Mouse (Mus musculus): ENCODE results near the gene Ccdc12. TPM values are rescaled to one million over a fixed set of nuclear protein-coding genes. Genes with fewer than 3 reads are reported as not detected.

The Ccdc12 gene
- polyA plus RNA-seq, 1 experiment = 143 TPM

DNA sequence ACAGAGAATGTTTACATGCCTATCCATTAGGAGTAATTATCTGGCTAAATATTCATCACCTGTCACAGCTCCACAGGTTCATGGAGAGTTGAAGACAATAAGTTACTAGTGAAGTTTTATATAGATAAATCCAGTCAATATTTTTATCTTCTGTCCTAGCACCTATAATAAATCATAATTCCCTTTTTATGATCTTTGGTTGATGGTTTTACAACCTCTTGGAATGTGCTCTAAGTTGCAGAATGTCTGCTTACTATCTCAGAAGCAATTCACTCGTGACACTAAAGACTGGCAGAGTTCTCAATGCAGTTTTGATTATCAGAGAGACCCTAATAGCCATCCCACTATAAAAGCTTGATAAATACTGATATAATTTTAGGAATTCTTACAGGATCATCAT is 57.1 kb downstream of the Ccdc12 start:
- no peak overlapping the region for H3K27ac ChIP-seq (ENCODE audit: insufficient read depth, low read depth, low read length)
- peaks cover 10% of the 10 kb centered on the region for H3K4me1 ChIP-seq (ENCODE audit: control insufficient read depth, insufficient read depth, low read length)
- no peak for TF ChIP-seq POLR2A (IDR thresholded peaks at IDR 0.05; ENCODE audit: borderline replicate concordance, low read depth, low read length)
- TF ChIP-seq CTCF (IDR thresholded peaks at IDR 0.05; ENCODE audit: low read depth, low read length) = no peak
- no peak overlapping the region for H3K4me3 ChIP-seq (ENCODE audit: insufficient read depth, low read length)

DNA sequence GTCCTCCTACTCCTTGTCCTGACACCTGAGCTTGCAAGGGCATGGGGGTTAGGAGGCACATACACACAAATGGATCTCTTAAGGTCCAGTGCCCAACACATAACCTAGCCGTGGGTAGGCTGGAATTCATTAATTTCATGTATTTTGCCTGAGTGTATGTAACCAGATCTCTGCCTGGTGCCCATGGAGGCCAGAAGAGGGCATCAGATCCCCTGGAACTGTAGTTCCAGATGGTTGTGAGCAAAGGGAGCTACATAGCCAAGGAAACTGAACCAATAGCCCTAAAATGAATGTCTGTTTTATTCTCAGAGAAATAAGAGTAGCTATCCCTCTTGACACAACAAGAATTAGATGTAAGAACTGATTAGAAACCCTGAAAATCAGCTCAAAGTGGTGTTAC is 59.1 kb downstream of the Ccdc12 start:
- TF ChIP-seq CTCF (IDR thresholded peaks at IDR 0.05; ENCODE audit: low read depth, low read length) (no peak; the same call in 1 of the 2 replicates), POLR2A (IDR thresholded peaks at IDR 0.05; ENCODE audit: borderline replicate concordance, low read depth, low read length) (no peak)
- Histone ChIP-seq H3K4me1 (ENCODE audit: control insufficient read depth, insufficient read depth, low read length) (peaks cover 4% of the 10 kb centered on the region), H3K4me3 (ENCODE audit: insufficient read depth, low read length) (no peak overlapping the region), H3K27ac (ENCODE audit: insufficient read depth, low read depth, low read length) (no peak overlapping the region)

DNA sequence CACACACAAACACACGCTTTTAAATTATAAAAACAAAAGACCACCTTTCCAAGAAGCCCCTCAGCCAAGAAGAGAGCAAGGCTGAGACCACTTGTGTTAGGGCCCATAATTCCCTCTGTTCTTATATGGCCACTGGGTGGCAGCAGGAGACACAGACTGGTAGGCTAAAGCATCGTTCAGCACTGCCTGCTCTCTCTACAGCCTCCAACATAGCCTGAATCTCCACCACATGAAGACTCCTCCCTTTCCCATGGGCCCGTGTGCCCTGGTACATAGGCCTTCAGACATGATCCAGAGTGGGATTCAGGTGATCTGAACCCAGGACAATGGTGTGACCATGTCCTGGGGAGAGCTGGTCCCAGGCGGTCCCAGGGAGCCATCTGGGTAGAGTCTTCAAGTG is 60.5 kb downstream of the Ccdc12 start:
- Histone ChIP-seq H3K27ac (ENCODE audit: insufficient read depth, low read depth, low read length) (no peak overlapping the region), H3K4me3 (ENCODE audit: insufficient read depth, low read length) (no peak overlapping the region), H3K4me1 (ENCODE audit: control insufficient read depth, insufficient read depth, low read length) (no peaks in the 10 kb centered on the region)
- TF ChIP-seq POLR2A (IDR thresholded peaks at IDR 0.05; ENCODE audit: borderline replicate concordance, low read depth, low read length) (no peak), CTCF (IDR thresholded peaks at IDR 0.05; ENCODE audit: low read depth, low read length) (no peak)

DNA sequence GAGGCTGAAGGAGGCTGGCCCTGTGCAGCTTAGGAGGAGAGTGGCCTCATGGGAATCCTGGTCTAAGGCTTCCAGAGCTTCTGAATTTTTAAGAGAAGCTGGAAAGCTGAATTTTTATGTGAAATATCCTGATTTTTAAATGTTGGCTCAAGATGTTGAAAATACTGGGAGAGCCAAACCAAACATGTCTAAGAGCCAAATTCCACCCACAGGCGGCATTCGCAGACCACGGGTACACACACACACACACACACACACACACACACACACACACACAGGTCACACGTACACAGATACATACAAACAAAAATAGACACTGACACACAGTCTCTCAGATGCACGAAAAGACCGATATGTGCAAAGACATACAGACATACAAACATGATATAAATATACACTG is 61.8 kb downstream of the Ccdc12 start:
- no peaks in the 10 kb centered on the region for H3K4me1 ChIP-seq (ENCODE audit: control insufficient read depth, insufficient read depth, low read length)
- no peak overlapping the region for H3K4me3 ChIP-seq (ENCODE audit: insufficient read depth, low read length)
- TF ChIP-seq CTCF (IDR thresholded peaks at IDR 0.05; ENCODE audit: low read depth, low read length) (no peak), POLR2A (IDR thresholded peaks at IDR 0.05; ENCODE audit: borderline replicate concordance, low read depth, low read length) (no peak)
- no peak overlapping the region for H3K27ac ChIP-seq (ENCODE audit: insufficient read depth, low read depth, low read length)

DNA sequence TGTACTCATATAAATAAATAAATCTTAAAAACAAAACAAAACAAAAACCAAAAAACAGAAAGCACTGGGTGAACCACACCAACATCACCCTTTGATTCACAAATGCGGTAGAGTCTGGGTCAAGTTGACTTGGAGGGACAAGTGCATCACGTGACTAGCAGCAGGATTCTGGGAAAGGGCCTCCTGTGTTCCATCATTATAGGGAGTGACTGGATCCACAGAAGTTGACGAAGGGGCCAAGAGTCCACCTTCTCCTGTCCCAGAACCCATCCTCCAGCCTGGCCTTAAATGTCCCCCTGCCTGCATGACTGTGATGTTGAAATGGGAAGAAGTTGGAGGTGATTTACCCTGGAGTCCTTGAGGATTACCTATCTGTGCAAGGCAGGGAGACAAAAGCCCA is 62.5 kb downstream of the Ccdc12 start:
- Histone ChIP-seq H3K4me3 (ENCODE audit: insufficient read depth, low read length) (no peak overlapping the region), H3K27ac (ENCODE audit: insufficient read depth, low read depth, low read length) (no peak overlapping the region)

DNA sequence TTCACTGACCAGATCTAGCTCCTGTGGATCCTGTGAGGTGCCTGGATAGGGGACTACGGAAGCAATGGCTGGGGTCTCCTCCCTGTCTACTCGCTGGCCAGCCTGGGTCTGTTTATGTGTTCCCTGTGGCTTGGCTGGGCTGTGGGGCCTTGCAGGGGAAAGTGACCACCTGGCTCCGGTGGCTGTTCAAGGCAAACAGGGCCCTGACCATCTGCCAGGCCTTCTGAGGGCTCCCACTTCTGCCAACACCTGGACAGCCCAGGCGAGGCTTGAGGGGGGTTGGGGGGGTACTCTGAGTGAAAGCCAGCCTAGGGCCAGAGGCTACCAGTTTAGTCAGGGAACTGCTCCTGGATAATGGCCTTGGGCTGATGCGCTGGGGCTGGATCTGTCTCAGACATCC is 63.7 kb downstream of the Ccdc12 start:
- H3K27ac ChIP-seq (ENCODE audit: insufficient read depth, low read depth, low read length) = no peak overlapping the region
- TF ChIP-seq CTCF (IDR thresholded peaks at IDR 0.05; ENCODE audit: low read depth, low read length) (no peak), POLR2A (IDR thresholded peaks at IDR 0.05; ENCODE audit: borderline replicate concordance, low read depth, low read length) (no peak)
- no peaks in the 10 kb centered on the region for H3K4me1 ChIP-seq (ENCODE audit: control insufficient read depth, insufficient read depth, low read length)
- H3K4me3 ChIP-seq (ENCODE audit: insufficient read depth, low read length) = no peak overlapping the region

More for the DNA sequence above, 62.5 kb downstream of the Ccdc12 start:
- no peaks in the 10 kb centered on the region for H3K4me1 ChIP-seq (ENCODE audit: control insufficient read depth, insufficient read depth, low read length)
- TF ChIP-seq POLR2A (IDR thresholded peaks at IDR 0.05; ENCODE audit: borderline replicate concordance, low read depth, low read length) (no peak), CTCF (IDR thresholded peaks at IDR 0.05; ENCODE audit: low read depth, low read length) (no peak)

DNA sequence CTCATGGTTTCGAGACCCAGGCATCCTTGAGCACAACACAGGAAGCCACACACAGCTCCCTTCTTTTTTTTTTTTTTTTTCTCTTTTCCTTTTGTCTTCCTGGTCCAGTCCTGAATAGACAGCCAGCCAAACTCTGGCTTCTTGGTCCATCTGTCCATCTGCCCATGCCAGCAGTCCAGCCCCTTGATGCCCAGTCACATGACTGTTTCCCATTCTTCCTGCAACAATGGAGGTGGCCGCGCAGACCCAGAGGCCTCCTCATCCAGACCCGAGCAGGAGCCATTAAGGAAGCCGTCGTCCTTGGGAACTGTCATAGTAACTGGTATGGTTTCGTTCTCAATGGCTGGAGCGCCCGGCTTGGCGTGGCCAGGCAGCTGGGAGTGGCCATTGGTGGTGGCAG is 65.8 kb downstream of the Ccdc12 start:
- TF ChIP-seq CTCF (IDR thresholded peaks at IDR 0.05; ENCODE audit: low read depth, low read length) (no peak), POLR2A (IDR thresholded peaks at IDR 0.05; ENCODE audit: borderline replicate concordance, low read depth, low read length) (no peak)
- H3K4me3 ChIP-seq (ENCODE audit: insufficient read depth, low read length) = no peak overlapping the region
- H3K27ac ChIP-seq (ENCODE audit: insufficient read depth, low read depth, low read length) = no peak overlapping the region
- no peaks in the 10 kb centered on the region for H3K4me1 ChIP-seq (ENCODE audit: control insufficient read depth, insufficient read depth, low read length)

DNA sequence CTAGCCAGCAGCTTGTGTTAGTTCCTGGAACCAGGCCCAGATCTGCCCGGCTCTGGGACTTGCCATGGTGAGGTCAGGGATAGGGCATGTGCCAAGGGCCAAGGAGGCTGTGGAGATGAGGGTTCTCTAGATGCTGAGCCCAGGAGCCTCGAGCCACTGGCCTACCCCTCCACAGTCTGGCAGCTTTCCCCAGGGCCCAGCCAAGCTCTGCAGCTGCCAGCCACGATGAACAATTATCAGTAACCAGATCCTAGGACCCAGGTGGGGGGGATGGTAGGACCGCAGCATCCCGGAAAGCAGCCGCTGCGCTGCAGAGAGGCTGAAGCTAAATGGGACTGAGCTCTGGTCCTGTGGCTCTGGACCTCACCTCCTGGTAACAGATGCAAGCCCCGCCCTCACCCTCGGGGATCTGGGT is 69.4 kb downstream of the Ccdc12 start:
- Histone ChIP-seq H3K4me3 (ENCODE audit: insufficient read depth, low read length) (no peak overlapping the region), H3K27ac (ENCODE audit: insufficient read depth, low read depth, low read length) (no peak overlapping the region), H3K4me1 (ENCODE audit: control insufficient read depth, insufficient read depth, low read length) (no peaks in the 10 kb centered on the region)
- no peak for TF ChIP-seq CTCF (IDR thresholded peaks at IDR 0.05; ENCODE audit: low read depth, low read length)
- TF ChIP-seq POLR2A (IDR thresholded peaks at IDR 0.05; ENCODE audit: borderline replicate concordance, low read depth, low read length) = no peak

DNA sequence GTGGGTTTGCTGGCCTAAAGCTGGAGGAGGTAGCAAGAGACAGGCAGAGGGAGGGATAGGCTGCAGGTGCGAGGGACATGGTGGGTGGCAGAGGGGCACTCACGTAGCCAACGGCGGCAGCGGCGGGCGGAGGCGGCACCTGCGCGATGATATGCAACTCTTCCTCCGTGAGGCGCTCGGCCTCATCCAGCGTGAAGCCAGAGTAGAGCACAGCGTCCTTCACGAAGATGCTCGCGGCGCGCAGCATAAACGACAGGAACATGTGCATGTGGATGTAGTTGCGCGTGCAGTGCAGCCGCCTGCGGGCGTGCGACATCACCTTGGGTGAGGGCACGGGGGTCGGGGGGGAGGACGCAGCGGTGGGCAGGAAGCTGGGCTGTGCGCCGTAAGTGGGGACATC is 70.6 kb downstream of the Ccdc12 start:
- no peak for TF ChIP-seq POLR2A (IDR thresholded peaks at IDR 0.05; ENCODE audit: borderline replicate concordance, low read depth, low read length)
- TF ChIP-seq CTCF (IDR thresholded peaks at IDR 0.05; ENCODE audit: low read depth, low read length) = no peak
- no peak overlapping the region for H3K4me3 ChIP-seq (ENCODE audit: insufficient read depth, low read length)
- no peaks in the 10 kb centered on the region for H3K4me1 ChIP-seq (ENCODE audit: control insufficient read depth, insufficient read depth, low read length)
- H3K27ac ChIP-seq (ENCODE audit: insufficient read depth, low read depth, low read length) = no peak overlapping the region

DNA sequence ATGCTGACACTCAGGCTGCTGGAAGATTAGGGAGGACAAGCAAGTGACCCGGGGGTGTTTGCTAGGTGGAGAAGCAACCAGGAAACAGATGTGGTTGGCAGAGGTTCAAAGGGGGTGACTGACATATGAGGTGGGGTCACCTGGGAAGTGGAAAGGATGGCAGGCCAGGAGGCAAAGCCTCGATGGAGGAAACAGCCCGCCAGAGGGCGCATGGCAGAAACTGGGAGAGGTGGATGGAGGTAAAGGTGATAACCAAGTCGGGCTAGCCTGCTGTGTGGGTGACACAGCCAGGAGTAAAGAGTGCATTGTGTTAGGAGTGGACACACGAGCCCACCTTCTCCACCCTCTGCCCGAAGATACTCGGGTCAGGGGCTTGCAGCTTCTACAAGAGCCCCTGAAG is 73.5 kb downstream of the Ccdc12 start:
- Histone ChIP-seq H3K4me1 (ENCODE audit: control insufficient read depth, insufficient read depth, low read length) (peaks cover 10% of the 10 kb centered on the region), H3K27ac (ENCODE audit: insufficient read depth, low read depth, low read length) (no peak overlapping the region), H3K4me3 (ENCODE audit: insufficient read depth, low read length) (no peak overlapping the region)
- TF ChIP-seq POLR2A (IDR thresholded peaks at IDR 0.05; ENCODE audit: borderline replicate concordance, low read depth, low read length) (no peak), CTCF (IDR thresholded peaks at IDR 0.05; ENCODE audit: low read depth, low read length) (peak; percentile 81)

DNA sequence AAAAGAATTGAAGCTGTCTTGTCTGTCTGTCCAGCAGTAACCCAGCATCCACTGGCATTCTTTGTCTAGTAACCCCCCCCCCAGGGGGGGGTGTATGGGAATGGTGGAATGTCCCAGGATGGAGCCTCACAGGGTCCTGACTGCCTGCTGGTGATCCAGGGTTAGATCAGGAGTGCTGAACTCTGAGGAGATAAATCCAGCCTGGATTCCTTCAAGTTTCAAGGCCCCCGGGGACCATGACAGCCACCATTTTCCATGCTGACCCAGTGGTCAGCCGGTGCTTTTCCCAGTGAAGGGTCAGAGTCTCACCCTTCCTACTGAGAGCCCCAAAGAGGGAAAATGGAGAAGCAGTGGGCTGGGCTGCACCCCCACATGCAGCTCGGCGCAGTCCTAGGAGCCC is 75.6 kb downstream of the Ccdc12 start:
- H3K4me3 ChIP-seq (ENCODE audit: insufficient read depth, low read length) = no peak overlapping the region
- no peak overlapping the region for H3K27ac ChIP-seq (ENCODE audit: insufficient read depth, low read depth, low read length)
- no peak for TF ChIP-seq CTCF (IDR thresholded peaks at IDR 0.05; ENCODE audit: low read depth, low read length)
- no peak for TF ChIP-seq POLR2A (IDR thresholded peaks at IDR 0.05; ENCODE audit: borderline replicate concordance, low read depth, low read length)
- H3K4me1 ChIP-seq (ENCODE audit: control insufficient read depth, insufficient read depth, low read length) = peaks cover 10% of the 10 kb centered on the region

All from bone marrow macrophage, adult 2 months (primary cell).